Mouse (Mus musculus): Measurements from ENCODE around the gene Spop.

Spop gene

GRCm38 (mm10) chr11:95413641-95414535 is at the start of gene Spop:
Gene Spop, plus strand, starts transcription at chr11:95414080.
- DNase-seq (ENCODE audit: inconsistent ontology term), result peak; percentile 96

GRCm38 (mm10) chr11:95364388-95364787 is 49.5 kb upstream of the Spop start:
- DNase-seq (ENCODE audit: inconsistent ontology term), result no peak

GRCm38 (mm10) chr11:95365596-95365995 is 48.3 kb upstream of the Spop start:
- DNase-seq (ENCODE audit: inconsistent ontology term), result peak; percentile 94

- peak; percentile 79 for DNase-seq (ENCODE audit: inconsistent ontology term)
Observed at GRCm38 (mm10) chr11:95366280-95366897, 47.5 kb upstream of the Spop start.

GRCm38 (mm10) chr11:95367011-95367735 is 46.7 kb upstream of the Spop start:
- DNase-seq (ENCODE audit: inconsistent ontology term), result no peak

- DNase-seq (ENCODE audit: inconsistent ontology term), result no peak
Observed at GRCm38 (mm10) chr11:95368231-95368823, 45.6 kb upstream of the Spop start.

- DNase-seq (ENCODE audit: inconsistent ontology term), result no peak
Observed at GRCm38 (mm10) chr11:95368871-95369270, 45.0 kb upstream of the Spop start.

- no peak for DNase-seq (ENCODE audit: inconsistent ontology term)
Observed at GRCm38 (mm10) chr11:95369964-95370890, 43.7 kb upstream of the Spop start.

GRCm38 (mm10) chr11:95371182-95371581 is 42.7 kb upstream of the Spop start:
- DNase-seq (ENCODE audit: inconsistent ontology term), result no peak

GRCm38 (mm10) chr11:95378926-95379325 is 35.0 kb upstream of the Spop start:
- no peak for DNase-seq (ENCODE audit: inconsistent ontology term)

GRCm38 (mm10) chr11:95379552-95379951 is 34.3 kb upstream of the Spop start:
- DNase-seq (ENCODE audit: inconsistent ontology term), result peak; percentile 68

- no peak for DNase-seq (ENCODE audit: inconsistent ontology term)
Observed at GRCm38 (mm10) chr11:95380711-95381110, 33.2 kb upstream of the Spop start.

- DNase-seq (ENCODE audit: inconsistent ontology term), result no peak
Observed at GRCm38 (mm10) chr11:95381146-95381545, 32.7 kb upstream of the Spop start.

- no peak for DNase-seq (ENCODE audit: inconsistent ontology term)
Observed at GRCm38 (mm10) chr11:95383331-95383986, 30.4 kb upstream of the Spop start.

- no peak for DNase-seq (ENCODE audit: inconsistent ontology term)
Observed at GRCm38 (mm10) chr11:95384004-95384318, 29.9 kb upstream of the Spop start.

- DNase-seq (ENCODE audit: inconsistent ontology term), result peak; percentile 99
Observed at GRCm38 (mm10) chr11:95384319-95384972, 29.4 kb upstream of the Spop start, which contains the start of gene Slc35b1. Gene Slc35b1, plus strand, starts transcription at chr11:95384692.

GRCm38 (mm10) chr11:95384973-95385320 is 28.9 kb upstream of the Spop start:
- DNase-seq (ENCODE audit: inconsistent ontology term), result no peak

GRCm38 (mm10) chr11:95387354-95387753 is 26.5 kb upstream of the Spop start:
- no peak for DNase-seq (ENCODE audit: inconsistent ontology term)

GRCm38 (mm10) chr11:95389006-95389405 is 24.9 kb upstream of the Spop start:
- no peak for DNase-seq (ENCODE audit: inconsistent ontology term)

GRCm38 (mm10) chr11:95390420-95390819 is 23.5 kb upstream of the Spop start:
- DNase-seq (ENCODE audit: inconsistent ontology term), result no peak

Data from Muller cell, postnatal 12 days (primary cell).